Mouse (Mus musculus) forebrain, embryonic 12.5 days (tissue): ENCODE results near the gene Stat6. TPM values are rescaled to one million over a fixed set of nuclear protein-coding genes. Genes with fewer than 3 reads are reported as not detected.
A peak's percentile ranks its signal among the peaks of the same experiment; 100 is the strongest.

Experiments
- ATAC-seq: fragments of 200-750 bp; cut with Nextera tagmentation; 2 replicates; pipeline ENCODE4 v1.8.0; 2017; ENCODE audit warnings: moderate TSS enrichment; ENCODE audit not compliant: low FRiP score
- H3K27ac ChIP-seq: fragments of 300-500 bp; sonication (generic); 2 replicates; pipeline ENCODE4 v1.5.1; 2016; ENCODE audit warnings: mild to moderate bottlenecking
- H3K27me3 ChIP-seq: fragments of 300-500 bp; sonication (generic); 2 replicates; pipeline ENCODE4 v1.6.1; 2016; ENCODE audit warnings: mild to moderate bottlenecking
- H3K36me3 ChIP-seq: fragments of 300-500 bp; sonication (generic); replicated peaks from 2 replicates; pipeline ENCODE4 v1.6.1; 2016; ENCODE audit warnings: mild to moderate bottlenecking
- H3K4me1 ChIP-seq: fragments of 300-500 bp; sonication (generic); 2 replicates; pipeline ENCODE4 v1.6.1; 2016
- H3K4me2 ChIP-seq: fragments of 300-500 bp; sonication (generic); 2 replicates; pipeline ENCODE4 v1.6.1; 2016; ENCODE audit warnings: mild to moderate bottlenecking, moderate library complexity
- H3K4me3 ChIP-seq: fragments of 300-500 bp; sonication (generic); replicated peaks from 2 replicates; pipeline ENCODE4 v1.5.1; 2016; ENCODE audit warnings: mild to moderate bottlenecking
- H3K9ac ChIP-seq: fragments of 300-500 bp; sonication (generic); 2 replicates; pipeline ENCODE4 v1.6.1; 2016; ENCODE audit warnings: mild to moderate bottlenecking
- H3K9me3 ChIP-seq: fragments of 300-500 bp; sonication (generic); 2 replicates; pipeline ENCODE4 v1.6.1; 2016
- WGBS: fragments of 180-500 bp; shearing (Covaris S2); methylation state at CpG from one replicate; pipeline ENCODE4 v1.1.7; 2016; 5-methylcytosine and 5-hydroxymethylcytosine counted together
- polyA plus RNA-seq: library from polyadenylated mRNA; unstranded; fragments of >200 nt; fragmentation: Nextera tagmentation; extraction: Ambion mirVana; gene quantifications from 2 replicates; pipeline ENCODE4 v1.2.1, GENCODE M21; 2016

Stat6 gene
- polyA plus RNA-seq, 1 experiment from 2014 or later = 5.4 TPM

GRCm38 (mm10) chr10:127604465-127605250 lies 38.1 kb upstream of the Stat6 start:
- ATAC-seq = no peak
- Histone ChIP-seq H3K27ac (no peak overlapping the region), H3K4me1 (peaks cover 2% of the 10 kb centered on the region; the same call in 1 of the 2 replicates), H3K4me2 (no peak overlapping the region), H3K36me3 (peaks cover 89% of the 10 kb centered on the region), H3K9ac (no peak overlapping the region), H3K9me3 (no peaks in the 10 kb centered on the region), H3K4me3 (no peak overlapping the region), H3K27me3 (no peaks in the 10 kb centered on the region)
- WGBS = 84% methylated on average over 15 of the region's 15 CpGs

GRCm38 (mm10) chr10:127605251-127605547 lies 37.6 kb upstream of the Stat6 start:
- H3K36me3 ChIP-seq = peaks cover 94% of the 10 kb centered on the region
- 88% methylated on average over 8 of the region's 8 CpGs for WGBS
- H3K27ac ChIP-seq = no peak overlapping the region
- H3K4me2 ChIP-seq = no peak overlapping the region
- no peaks in the 10 kb centered on the region for H3K27me3 ChIP-seq
- no peak for ATAC-seq
- no peak overlapping the region for H3K4me3 ChIP-seq
- no peaks in the 10 kb centered on the region for H3K9me3 ChIP-seq
- no peaks in the 10 kb centered on the region; the same call in 1 of the 2 replicates for H3K4me1 ChIP-seq
- H3K9ac ChIP-seq = no peak overlapping the region

- peaks cover 99% of the 10 kb centered on the region for H3K36me3 ChIP-seq
These were observed 37.0 kb upstream of the Stat6 start for GRCm38 (mm10) chr10:127605756-127606155.

DNA sequence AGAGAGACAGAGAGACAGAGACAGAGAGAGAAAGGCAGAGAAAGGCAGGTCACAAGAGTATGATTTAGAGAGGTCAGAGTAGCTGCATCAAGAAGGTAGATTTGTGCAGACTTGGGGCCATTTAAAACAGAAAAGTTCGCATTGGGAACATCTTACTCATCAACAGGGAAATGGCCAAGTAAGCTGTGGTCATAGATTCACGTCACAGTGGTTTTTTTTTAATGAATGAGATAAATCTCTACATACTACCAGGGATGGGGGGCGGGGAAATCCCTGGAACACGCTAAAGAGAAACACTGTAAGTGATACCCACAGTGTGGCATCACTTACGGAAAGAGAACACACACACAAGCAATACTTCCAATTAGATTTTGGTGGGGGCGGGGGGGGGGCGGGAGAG lies 35.7 kb upstream of the Stat6 start:
- Histone ChIP-seq H3K9ac (no peak overlapping the region), H3K4me1 (no peaks in the 10 kb centered on the region; the same call in 1 of the 2 replicates), H3K4me3 (no peak overlapping the region), H3K27me3 (no peaks in the 10 kb centered on the region), H3K36me3 (peaks cover 96% of the 10 kb centered on the region), H3K27ac (no peak overlapping the region), H3K4me2 (no peak overlapping the region), H3K9me3 (no peaks in the 10 kb centered on the region)
- WGBS = 91% methylated on average over 7 of the region's 7 CpGs
- ATAC-seq = no peak

More at GRCm38 (mm10) chr10:127605756-127606155, 37.0 kb upstream of the Stat6 start:
- no peaks in the 10 kb centered on the region for H3K9me3 ChIP-seq
- WGBS = 93% methylated on average over 9 of the region's 9 CpGs
- H3K27me3 ChIP-seq = no peaks in the 10 kb centered on the region
- no peaks in the 10 kb centered on the region; the same call in 1 of the 2 replicates for H3K4me1 ChIP-seq
- H3K4me3 ChIP-seq = no peak overlapping the region
- no peak overlapping the region for H3K27ac ChIP-seq
- no peak for ATAC-seq
- no peak overlapping the region for H3K4me2 ChIP-seq
- H3K9ac ChIP-seq = no peak overlapping the region

DNA sequence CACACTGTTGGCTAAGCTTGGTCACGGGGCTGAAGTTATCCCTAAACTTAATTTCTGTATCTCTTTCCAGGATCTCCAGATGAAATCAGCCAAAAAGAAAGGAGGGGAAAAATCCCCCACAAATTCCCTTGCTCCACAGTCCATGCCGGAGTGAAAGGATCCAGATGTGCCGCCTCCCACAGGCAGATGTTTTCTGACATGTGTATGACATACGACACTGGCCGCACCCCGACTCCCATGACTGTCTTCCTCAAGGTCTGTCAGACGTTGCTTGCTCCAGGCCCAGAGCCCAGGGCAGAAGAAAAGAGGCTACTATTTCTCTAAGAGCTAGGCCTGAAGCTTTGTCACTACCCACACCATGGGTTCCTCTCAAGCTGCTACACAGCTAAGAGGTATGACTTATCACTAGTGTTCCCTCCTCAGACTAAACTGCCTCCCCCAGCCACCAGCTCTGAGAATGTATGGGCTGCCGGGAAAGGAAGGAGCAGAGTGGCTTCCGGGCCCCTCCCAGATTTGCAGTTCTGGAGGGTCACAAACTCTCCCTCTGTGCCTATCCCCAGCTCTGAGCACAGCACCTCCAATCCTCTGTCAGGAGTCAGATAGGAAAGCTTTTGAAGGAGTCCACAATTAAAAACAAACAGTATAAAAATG lies 33.2 kb upstream of the Stat6 start:
- H3K9ac ChIP-seq = no peak overlapping the region
- no peak overlapping the region for H3K27ac ChIP-seq
- H3K4me2 ChIP-seq = no peak overlapping the region
- 87% methylated on average over 9 of the region's 9 CpGs for WGBS
- peaks cover 82% of the 10 kb centered on the region for H3K36me3 ChIP-seq
- H3K4me3 ChIP-seq = no peak overlapping the region
- no peaks in the 10 kb centered on the region for H3K27me3 ChIP-seq
- peaks cover 8% of the 10 kb centered on the region for H3K4me1 ChIP-seq
- H3K9me3 ChIP-seq = no peaks in the 10 kb centered on the region
- no peak for ATAC-seq

GRCm38 (mm10) chr10:127610066-127610415 lies 32.7 kb upstream of the Stat6 start:
- Histone ChIP-seq H3K4me3 (no peak overlapping the region), H3K27me3 (no peaks in the 10 kb centered on the region), H3K27ac (no peak overlapping the region), H3K4me2 (no peak overlapping the region), H3K9me3 (no peaks in the 10 kb centered on the region), H3K4me1 (peaks cover 14% of the 10 kb centered on the region), H3K36me3 (peaks cover 77% of the 10 kb centered on the region), H3K9ac (no peak overlapping the region)
- ATAC-seq = no peak
- WGBS = 93% methylated on average over 9 of the region's 9 CpGs

- Histone ChIP-seq H3K27me3 (no peaks in the 10 kb centered on the region), H3K4me2 (no peak overlapping the region), H3K36me3 (peaks cover 56% of the 10 kb centered on the region), H3K9ac (no peak overlapping the region), H3K27ac (no peak overlapping the region), H3K9me3 (no peaks in the 10 kb centered on the region), H3K4me1 (peaks cover 35% of the 10 kb centered on the region), H3K4me3 (no peak overlapping the region)
- WGBS = 89% methylated on average over 14 of the region's 14 CpGs
- no peak for ATAC-seq
These were observed 30.6 kb upstream of the Stat6 start for GRCm38 (mm10) chr10:127612079-127612775.

DNA sequence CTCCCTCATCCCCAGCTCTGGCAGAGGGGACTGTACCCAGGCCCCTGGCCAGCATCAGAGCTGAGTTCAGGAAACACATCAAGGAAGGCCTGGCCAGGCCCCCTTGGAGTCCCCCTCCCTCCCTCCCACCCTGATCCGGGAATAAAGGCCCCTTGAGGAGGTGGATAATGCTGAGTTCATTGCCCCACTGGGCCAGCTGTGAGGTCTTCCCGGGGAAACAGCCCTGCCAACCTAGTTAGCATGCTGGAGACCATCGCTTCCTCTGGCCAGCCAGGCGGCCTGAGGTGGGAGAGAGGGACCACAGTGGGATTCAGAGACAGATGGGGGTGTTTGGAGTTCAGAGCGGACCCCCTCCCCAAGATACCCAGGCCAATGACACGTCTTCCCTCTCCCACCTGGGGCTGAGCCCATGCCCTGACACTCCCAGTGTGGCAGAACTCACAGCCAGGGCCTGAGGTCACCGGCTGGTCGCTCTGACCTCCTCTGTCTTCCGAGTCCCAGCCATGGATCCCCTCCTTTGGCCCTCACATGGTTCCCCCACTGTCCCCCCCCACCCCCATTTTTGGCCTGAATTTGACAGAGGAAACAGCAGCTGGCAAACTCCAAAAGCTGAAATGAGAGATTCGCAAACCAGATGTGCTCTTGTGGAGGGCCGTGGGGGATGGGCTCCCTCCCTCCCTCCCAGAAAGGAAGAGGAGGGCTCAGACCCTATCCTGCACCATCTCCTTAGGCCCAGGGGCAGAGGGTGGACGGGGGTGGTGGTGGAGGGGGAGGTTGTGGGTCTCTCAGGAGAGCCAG lies 28.4 kb upstream of the Stat6 start:
- peak overlapping the region; percentile 66 for H3K27ac ChIP-seq
- no peak overlapping the region for H3K4me3 ChIP-seq
- H3K9me3 ChIP-seq = no peaks in the 10 kb centered on the region
- 24% methylated on average over 12 of the region's 12 CpGs for WGBS
- peaks cover 34% of the 10 kb centered on the region for H3K36me3 ChIP-seq
- ATAC-seq = peak; percentile 21; the same call in 1 of the 2 replicates
- H3K27me3 ChIP-seq = no peaks in the 10 kb centered on the region
- peak overlapping the region; percentile 15 for H3K4me2 ChIP-seq
- peaks cover 57% of the 10 kb centered on the region for H3K4me1 ChIP-seq
- H3K9ac ChIP-seq = peak overlapping the region; percentile 40

DNA sequence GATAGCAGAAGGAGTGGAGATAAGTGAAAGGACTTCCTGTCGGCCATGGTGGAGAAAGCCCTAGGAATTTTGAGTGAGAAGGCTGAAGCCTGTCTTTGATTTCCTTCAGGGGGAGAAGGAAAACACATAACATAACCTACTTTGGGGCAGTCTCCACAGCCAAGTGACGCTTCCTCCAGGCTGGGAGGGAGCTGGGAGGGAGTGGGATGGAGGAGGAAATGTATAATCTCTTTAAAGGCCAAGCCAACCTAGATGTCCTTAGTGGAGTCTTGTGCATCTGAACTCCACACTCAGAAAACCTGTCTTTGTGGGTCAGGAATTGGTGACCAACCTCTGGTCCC lies 27.8 kb upstream of the Stat6 start:
- 38% methylated on average over 2 of the region's 2 CpGs for WGBS
- H3K4me2 ChIP-seq = peak overlapping the region; percentile 15; the same call in 1 of the 2 replicates
- H3K27ac ChIP-seq = peak overlapping the region; percentile 66
- no peak overlapping the region for H3K4me3 ChIP-seq
- H3K9ac ChIP-seq = no peak overlapping the region
- no peaks in the 10 kb centered on the region for H3K9me3 ChIP-seq
- H3K4me1 ChIP-seq = peaks cover 63% of the 10 kb centered on the region
- ATAC-seq = no peak
- H3K27me3 ChIP-seq = no peaks in the 10 kb centered on the region
- H3K36me3 ChIP-seq = peaks cover 28% of the 10 kb centered on the region

GRCm38 (mm10) chr10:127615591-127615990 lies 27.2 kb upstream of the Stat6 start:
- 0 out of 2 replicates have a peak overlapping the region, but pooled peaks have one; percentile 8 for H3K4me2 ChIP-seq
- no peak overlapping the region for H3K4me3 ChIP-seq
- ATAC-seq = no peak
- no peaks in the 10 kb centered on the region for H3K9me3 ChIP-seq
- no peak overlapping the region for H3K9ac ChIP-seq
- peaks cover 64% of the 10 kb centered on the region for H3K4me1 ChIP-seq
- WGBS = 60% methylated on average over 3 of the region's 3 CpGs
- no peaks in the 10 kb centered on the region for H3K27me3 ChIP-seq
- peaks cover 22% of the 10 kb centered on the region for H3K36me3 ChIP-seq
- H3K27ac ChIP-seq = peak overlapping the region; percentile 66

DNA sequence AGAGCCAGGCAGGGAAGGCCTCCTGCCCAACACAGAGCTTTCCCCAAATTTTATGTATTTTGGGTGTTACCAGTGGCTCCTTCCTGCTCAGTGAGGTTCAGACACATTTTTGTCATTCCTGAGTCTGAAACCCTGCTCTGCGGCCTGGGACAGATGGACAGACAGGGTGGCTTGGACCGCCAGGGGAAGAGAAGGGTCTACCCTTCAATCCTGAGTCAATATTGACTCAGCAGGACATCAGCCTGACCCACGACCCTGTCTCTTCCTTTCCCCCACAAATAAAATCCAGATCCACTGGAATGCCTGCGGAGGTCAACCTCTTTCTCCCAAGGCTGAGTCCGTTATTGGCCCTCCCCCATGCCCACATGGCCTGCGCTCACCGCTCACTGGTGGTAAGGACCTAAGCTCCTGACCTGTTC lies 26.5 kb upstream of the Stat6 start:
- Histone ChIP-seq H3K4me3 (no peak overlapping the region), H3K27ac (peak overlapping the region; percentile 66; the same call in 1 of the 2 replicates), H3K27me3 (no peaks in the 10 kb centered on the region), H3K9ac (no peak overlapping the region), H3K4me2 (no peak overlapping the region), H3K4me1 (peaks cover 64% of the 10 kb centered on the region), H3K9me3 (no peaks in the 10 kb centered on the region), H3K36me3 (peaks cover 18% of the 10 kb centered on the region)
- 50% methylated on average over 7 of the region's 7 CpGs for WGBS
- no peak for ATAC-seq

DNA sequence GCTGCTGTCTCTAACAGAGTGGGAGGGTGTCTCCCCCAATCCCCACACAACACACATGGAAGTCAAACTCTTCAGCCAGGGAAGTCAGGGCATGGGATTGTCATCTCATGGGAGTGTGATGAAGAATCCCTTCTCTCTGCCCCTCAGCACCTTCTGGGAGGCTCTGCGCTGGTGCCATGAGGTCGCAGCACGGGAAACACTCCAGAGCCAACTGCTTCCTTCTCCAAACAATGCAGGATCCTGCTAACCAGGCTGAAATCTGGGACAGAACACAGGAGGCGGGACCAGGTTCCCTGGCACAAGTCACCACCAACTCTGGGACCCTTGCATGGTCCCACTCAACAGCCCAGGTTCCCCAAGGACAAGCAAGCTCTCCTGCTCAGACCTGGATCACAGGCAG lies 25.5 kb upstream of the Stat6 start:
- WGBS = 63% methylated on average over 4 of the region's 4 CpGs
- Histone ChIP-seq H3K9me3 (no peaks in the 10 kb centered on the region), H3K27me3 (no peaks in the 10 kb centered on the region), H3K4me1 (peaks cover 73% of the 10 kb centered on the region), H3K27ac (no peak overlapping the region), H3K4me3 (no peak overlapping the region), H3K9ac (peak overlapping the region; percentile 9; the same call in 1 of the 2 replicates), H3K4me2 (0 out of 2 replicates have a peak overlapping the region, but pooled peaks have one; percentile 6), H3K36me3 (peaks cover 8% of the 10 kb centered on the region)
- no peak for ATAC-seq
